Mouse (Mus musculus) erythroblast, embryonic 14.5 days (primary cell): Measurements from ENCODE around the gene Slc13a4.

Experiments used
- GATA1 ChIP-seq: IDR thresholded peaks from 2 replicates; pipeline ENCODE4 v1.6.1; 2012; ENCODE audit warnings: low read length, inconsistent platforms, mixed read lengths
- TAL1 ChIP-seq: IDR thresholded peaks from 3 replicates; pipeline ENCODE4 v1.6.1; 2012; ENCODE audit warnings: low read length, inconsistent platforms, mixed read lengths

- TF ChIP-seq TAL1 (no peak), GATA1 (no peak)
Observed at GRCm38 (mm10) chr6:35354622-35354998, 46.7 kb upstream of the Slc13a4 start.
